Mouse (Mus musculus) left cerebral cortex, postnatal 4 days (tissue): ENCODE data around the gene Fgd4. TPM values are rescaled to one million over a fixed set of nuclear protein-coding genes. Genes with fewer than 3 reads are reported as not detected.
A peak's percentile ranks its signal among the peaks of the same experiment; 100 is the strongest.
"Not testable (repeated sequence)": the region's sequence is repeated elsewhere in the genome, so short reads cannot be mapped to it uniquely, and the experiment has no call there.

ENCODE experiments used
- DNase-seq: peaks from one replicate; pipeline ENCODE4 v3.0.0-alpha.2; 2022
- intact Hi-C: fragments of 180-260 bp; cut with DNase I; formaldehyde crosslinking; loops from one replicate; pipeline ENCODE4 v1.15.1; 2025
- total RNA-seq, 2 experiments: library from RNA; stranded (reverse); gene quantifications; 2 replicates each; pipeline ENCODE4 v1.2.3; 2021

Fgd4 gene
- total RNA-seq, 2 experiments from 2014 or later: 56.9 to 61.6 TPM

DNA sequence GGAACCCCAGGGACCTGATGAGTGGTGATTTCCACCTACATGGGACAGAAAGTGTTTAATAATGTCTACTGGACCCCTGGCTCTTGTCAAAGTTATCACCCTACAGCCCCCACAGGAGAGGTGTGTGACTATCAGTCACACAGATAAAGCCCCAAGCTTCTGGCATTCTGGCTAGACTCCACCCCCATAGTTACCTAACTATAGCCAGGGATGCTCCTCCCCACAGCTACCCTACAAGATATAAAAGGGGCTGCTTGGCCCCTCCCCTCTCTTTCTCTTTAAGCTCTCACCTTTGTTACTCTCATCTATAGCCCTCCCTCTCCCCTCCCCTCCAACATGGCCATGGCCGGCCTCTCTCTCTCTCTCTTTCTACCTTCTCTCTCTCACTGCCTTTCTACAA is 53.7 kb downstream of the Fgd4 start:
- intact Hi-C loops: no loop called here
- DNase-seq: no peak

DNA sequence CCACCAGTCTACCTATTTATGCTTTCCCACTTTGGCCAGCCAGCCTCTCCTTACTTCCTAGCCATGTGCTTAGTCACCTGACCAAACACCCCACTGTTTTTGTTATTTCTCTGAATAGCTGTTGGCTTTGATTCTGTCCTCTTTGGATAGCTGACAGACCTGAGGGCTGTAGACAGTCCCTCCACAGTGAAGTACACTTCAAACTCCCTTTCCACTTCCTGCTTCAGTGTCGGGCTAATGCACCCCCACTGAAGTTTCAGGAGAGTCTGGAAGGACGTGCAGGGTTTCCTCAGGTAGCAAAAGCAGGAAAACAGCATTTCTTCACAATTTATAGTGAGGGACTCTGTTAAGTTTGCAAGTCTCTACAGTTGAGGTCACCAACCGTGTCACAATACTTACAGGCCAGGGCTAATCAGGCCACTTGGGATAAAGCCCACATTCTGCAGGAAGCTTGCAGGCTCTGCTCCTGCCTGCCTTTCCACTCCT is 57.4 kb downstream of the Fgd4 start:
- intact Hi-C loops: no loop called here
- no peak for DNase-seq

- DNase-seq, intact Hi-C loops: not testable (repeated sequence)
Observed at GRCm38 (mm10) chr16:16539396-16539795, 61.0 kb downstream of the Fgd4 start.

DNA sequence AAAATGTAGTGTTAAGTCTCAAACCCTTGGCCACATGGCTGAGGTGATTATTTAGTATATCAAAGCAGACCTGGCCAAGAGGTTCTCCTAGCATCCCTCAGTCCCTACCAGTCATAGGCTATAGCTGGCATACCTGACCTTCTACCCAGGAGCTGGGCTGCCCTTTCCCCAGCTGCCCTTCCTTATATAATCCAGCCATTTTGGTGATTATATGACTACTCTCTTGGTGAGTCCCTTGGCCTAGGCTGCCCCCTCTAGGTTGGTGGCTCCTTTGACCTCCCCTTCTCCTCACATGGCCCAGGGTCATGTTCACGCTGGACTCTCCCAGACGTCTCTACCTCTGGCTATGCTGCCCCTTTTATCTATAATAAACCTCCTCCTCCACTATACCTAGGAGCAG is 65.1 kb downstream of the Fgd4 start:
- DNase-seq: no peak
- intact Hi-C loops: no loop called here

- intact Hi-C loops: no loop called here
- DNase-seq: no peak
Observed at GRCm38 (mm10) chr16:16528014-16528413, 72.3 kb downstream of the Fgd4 start.

DNA sequence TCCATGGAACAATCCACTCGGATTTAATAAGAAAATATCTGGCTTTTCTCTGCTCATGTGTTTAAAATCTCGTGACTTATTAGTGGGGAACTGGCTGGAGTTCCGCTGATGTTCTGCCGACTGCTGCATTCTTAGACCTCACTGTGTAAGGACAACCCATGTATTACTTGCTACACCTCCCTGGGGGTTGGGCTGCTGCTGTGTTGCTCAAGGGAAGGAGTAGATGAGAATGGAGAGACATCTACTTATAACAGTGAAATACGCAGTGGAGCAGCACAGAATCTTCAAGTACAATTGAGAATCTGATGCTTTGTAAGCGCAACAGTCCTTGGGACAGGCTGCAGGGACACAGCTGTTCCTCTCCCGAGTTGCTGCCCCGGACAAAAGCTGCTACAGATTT is 73.1 kb downstream of the Fgd4 start:
- intact Hi-C loops: no loop called here
- DNase-seq: peak; percentile 13

GRCm38 (mm10) chr16:16526741-16527105 is 73.6 kb downstream of the Fgd4 start:
- no peak for DNase-seq
- intact Hi-C loops: no loop called here

- intact Hi-C loops: no loop called here
- DNase-seq: no peak
Observed at GRCm38 (mm10) chr16:16526097-16526740, 74.1 kb downstream of the Fgd4 start.

- intact Hi-C loops: no loop called here
- no peak for DNase-seq
Observed at GRCm38 (mm10) chr16:16525266-16525904, 75.0 kb downstream of the Fgd4 start.

DNA sequence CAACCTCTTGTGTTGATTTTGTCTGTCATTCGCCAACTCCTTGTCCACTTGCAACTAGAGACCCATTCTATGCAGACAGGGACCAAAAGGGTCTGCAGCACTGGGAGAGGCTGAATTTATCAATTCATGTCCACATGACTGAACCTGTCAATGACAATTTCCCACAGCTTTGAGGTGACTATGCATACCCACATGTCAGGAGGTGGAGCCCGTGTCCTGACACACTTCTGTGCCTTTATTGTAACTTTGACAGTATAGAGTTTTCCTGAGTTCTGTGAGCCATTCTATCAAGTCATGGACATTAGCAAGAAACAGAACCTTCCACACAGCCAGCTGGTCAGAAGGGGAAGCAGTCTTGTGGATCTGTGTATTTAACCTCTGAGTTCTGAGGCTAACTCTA is 76.7 kb downstream of the Fgd4 start:
- intact Hi-C loops: no loop called here
- no peak for DNase-seq

GRCm38 (mm10) chr16:16522869-16523268 is 77.5 kb downstream of the Fgd4 start:
- intact Hi-C loops, DNase-seq: not testable (repeated sequence)

DNA sequence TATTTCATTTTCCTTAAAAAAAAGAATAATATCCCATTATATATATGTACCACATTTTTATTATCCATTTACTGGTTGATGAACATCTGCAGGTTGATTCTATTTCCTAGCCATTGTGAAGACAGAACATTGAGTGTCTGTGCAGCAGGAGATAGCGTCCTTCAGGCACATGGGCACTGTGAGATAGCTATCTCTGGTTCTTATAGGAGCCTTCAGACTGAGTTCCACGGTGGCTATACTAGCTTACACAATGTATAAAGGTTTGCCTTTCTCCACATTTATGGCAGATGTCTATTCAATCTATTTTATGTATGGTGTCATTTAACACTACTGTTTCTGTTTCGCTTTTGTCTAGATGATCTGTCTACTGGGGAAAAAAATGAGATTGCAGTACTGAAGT is 98.9 kb downstream of the Fgd4 start:
- DNase-seq: no peak
- intact Hi-C loops: no loop called here

DNA sequence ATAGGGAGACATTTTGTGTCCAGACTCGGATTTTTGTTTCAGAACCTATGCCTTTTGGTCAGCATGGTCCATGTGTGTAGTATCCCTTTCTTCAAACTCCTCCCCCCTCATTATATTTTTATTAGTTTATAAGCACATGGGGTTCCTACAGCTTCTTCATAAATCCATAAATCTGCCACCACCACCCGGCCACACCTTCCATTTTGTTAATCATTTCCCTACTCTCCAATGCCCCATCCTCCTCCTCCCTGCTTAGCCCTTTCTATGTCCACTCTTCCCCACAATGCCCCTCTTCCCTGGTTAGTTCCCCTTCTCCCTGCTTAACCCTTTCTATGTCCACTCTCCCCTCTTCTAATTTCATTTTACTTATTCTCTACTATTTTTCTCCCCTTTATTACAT is 99.4 kb downstream of the Fgd4 start:
- intact Hi-C loops: no loop called here
- DNase-seq: no peak

DNA sequence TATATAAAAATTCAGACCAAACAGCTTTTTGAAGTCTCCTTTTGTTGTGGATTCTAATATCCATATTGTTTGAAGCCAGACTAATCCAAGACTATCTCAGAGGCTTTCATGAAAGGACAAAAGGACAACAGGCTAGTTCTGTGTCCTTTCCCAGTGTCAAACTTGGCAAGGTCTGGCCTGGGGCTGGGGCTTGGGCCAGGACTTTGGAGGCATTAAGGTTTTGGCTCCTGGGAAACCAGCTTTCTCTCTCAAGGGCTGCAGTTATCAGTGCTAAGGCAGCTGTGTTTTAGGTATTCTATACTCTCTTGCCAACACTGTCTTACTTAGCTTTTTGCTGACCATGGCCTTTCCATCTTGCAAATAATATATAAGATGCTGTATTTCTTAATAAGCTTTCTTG is 101.6 kb downstream of the Fgd4 start:
- peak; percentile 57 for DNase-seq

GRCm38 (mm10) chr16:16485523-16486043 is 114.8 kb downstream of the Fgd4 start:
- intact Hi-C loops: no loop called here
- DNase-seq: no peak

More for the DNA sequence above, 101.6 kb downstream of the Fgd4 start:
- intact Hi-C loops: no loop called here

DNA sequence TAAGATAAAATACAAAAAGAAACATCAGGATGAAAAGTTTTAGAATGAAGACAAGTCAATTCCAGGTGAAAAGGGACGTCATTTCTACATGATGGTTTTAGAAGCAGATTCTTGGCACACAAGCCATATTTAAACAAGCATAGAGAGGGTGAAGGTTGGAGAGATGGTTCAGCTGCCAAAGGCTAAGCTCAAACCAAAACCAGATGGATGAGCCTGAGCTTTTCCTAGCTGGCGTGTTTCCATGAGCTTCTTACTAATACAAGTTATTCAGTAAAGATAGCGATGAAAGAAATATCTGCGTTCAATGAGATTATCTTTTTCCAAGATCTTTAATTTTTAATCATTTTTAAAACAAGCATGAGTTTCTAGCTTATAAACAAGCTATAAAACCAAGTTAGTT is 115.7 kb downstream of the Fgd4 start:
- intact Hi-C loops: no loop called here
- DNase-seq: no peak

GRCm38 (mm10) chr16:16473451-16473850 is 126.9 kb downstream of the Fgd4 start:
- DNase-seq, intact Hi-C loops: not testable (repeated sequence)

GRCm38 (mm10) chr16:16450021-16450420 is 150.3 kb downstream of the Fgd4 start:
- DNase-seq: no peak
- intact Hi-C loops: no loop called here

- DNase-seq: no peak
- intact Hi-C loops: no loop called here
Observed at GRCm38 (mm10) chr16:16438436-16438835, 161.9 kb downstream of the Fgd4 start.

GRCm38 (mm10) chr16:16422456-16422855 is 177.9 kb downstream of the Fgd4 start:
- DNase-seq: no peak
- intact Hi-C loops: loop anchor here (10.0 kb wide), 1 partner anchor 98 kb away; no protein-coding TSS in a partner anchor

GRCm38 (mm10) chr16:16367217-16367616 is 233.1 kb downstream of the Fgd4 start:
- DNase-seq, intact Hi-C loops: not testable (repeated sequence)
